Mouse (Mus musculus) frontal cortex, postnatal 36 days (tissue): ENCODE measurements at regions not wholly inside any gene's neighbourhood (a gene's known extent, or its start where the extent isn't known, plus 50 kb on each side); places are given as distances from the start of the nearest gene placed in this dataset.

Experiments used
- DNase-seq, 2 experiments: peaks; one replicate each; pipeline ENCODE4 v3.0.0; 2022; ENCODE audit warnings: low spot score in 2 of 2

DNA sequence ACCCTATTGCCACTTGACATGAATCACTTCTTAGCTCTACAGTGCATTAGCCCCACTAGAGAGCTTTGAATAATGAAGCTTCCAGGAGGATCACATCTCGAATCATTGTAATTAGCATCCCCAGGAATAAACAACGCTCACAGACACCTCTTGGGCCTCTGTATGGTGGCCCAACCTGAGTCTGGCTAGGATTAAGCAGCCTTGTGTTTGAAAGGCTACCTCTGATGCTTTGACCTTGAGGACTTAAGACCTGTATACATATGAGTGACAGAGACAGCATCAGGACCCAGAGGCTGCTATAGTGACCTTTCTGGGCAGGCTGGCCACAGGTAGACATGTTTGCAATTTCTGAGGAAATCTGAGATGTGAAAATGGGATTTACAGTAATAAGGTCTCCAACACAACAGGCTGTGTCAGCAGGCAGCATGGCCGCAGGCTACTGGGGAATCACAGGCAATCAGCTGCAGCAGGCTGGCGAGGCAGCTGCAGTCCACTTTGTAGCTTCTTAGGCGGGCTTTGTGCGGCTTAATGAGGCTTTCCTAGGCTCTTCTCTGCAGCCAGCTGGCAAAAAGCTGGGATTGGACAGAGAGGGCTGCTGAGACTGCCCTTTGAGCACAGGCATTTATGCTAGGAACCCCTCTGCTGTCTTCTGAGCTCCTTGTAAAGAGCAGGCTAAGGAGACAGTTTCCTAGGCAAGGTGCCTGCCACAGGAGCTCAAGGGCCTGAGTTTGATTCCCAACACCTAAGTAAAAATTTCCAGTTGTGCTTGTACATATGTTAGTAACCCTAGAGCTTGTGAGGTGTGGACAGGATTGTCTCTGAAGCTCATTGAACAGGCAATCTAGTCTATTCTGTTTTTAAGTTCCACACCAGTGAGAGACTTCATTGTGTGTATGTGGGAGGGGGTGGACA, 768.1 kb upstream of the Auts2 start:
- DNase-seq, result peak in 1 of 2 experiments; percentile 32

DNA sequence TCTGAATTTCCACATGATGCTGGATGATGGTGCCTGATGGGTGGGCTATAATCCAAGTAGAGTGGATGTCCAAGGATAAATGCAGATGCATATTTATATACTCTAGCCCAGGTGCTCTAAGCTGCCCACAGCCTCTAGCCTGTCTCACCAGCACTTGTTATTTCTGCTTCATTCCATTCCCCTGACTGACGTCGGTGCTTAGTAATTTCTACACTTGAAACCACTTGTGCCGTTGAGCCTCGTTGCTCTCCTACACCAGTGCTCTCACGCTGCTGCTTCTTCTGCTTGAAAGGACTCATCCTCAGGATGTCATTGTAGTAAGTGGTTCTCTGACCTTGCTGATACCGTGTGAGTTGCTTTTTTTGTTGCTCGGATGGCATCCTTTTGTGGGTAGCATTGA, 724.7 kb upstream of the Auts2 start:
- DNase-seq, result peak in 1 of 2 experiments; percentile 14

GRCm38 (mm10) chr5:133267356-133267755, 724.2 kb upstream of the Auts2 start:
- DNase-seq, result peak; percentile 10 to 29

DNA sequence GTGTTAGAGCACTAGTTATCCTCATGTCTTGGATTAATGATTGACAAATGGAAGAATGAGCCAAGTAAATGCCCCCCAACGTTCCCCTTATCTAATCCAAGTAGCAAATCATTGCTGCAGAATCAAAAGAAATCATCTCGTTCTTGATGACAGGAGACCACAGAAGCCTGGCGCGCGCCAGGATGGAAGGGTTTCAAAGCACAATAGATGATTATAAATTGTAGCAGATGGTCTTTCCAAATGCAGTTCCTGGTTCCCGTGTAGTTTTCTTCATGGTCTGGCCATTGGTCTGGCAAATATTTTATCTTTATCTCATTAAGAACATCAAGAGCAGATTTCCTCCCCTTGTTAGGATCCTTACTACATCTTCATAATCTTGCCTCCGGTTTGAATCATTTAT, 721.8 kb upstream of the Auts2 start:
- DNase-seq, result no peak

- DNase-seq, result no peak
Observed at GRCm38 (mm10) chr5:133218801-133219200, 675.7 kb upstream of the Auts2 start.

- no peak for DNase-seq
Observed at GRCm38 (mm10) chr5:133198546-133198945, 655.4 kb upstream of the Auts2 start.

- DNase-seq, result no peak
Observed at GRCm38 (mm10) chr5:133189798-133190571, 646.8 kb upstream of the Auts2 start.

DNA sequence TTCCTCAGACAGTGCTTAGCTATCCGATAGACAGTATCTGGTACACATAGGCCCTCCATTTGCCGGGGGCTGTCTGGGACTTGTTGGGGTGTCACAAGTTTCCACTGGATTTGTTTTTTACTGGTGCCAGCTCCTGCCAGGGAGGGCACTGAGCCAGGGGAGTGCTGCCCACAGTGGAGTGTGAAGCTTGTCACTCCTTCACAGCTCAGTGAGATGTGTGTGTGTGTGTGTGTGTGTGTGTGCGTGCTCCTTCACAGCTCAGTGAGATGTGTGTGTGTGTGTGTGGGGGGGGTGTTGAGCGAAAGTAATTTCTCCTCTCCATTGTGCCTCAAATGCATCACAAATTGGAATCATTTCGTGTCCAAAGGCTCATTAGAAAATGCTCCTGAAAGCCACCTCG, 632.5 kb upstream of the Auts2 start:
- peak; percentile 51 to 66 for DNase-seq

GRCm38 (mm10) chr5:133173155-133173723, 630.1 kb upstream of the Auts2 start:
- peak; percentile 38 to 56 for DNase-seq

DNA sequence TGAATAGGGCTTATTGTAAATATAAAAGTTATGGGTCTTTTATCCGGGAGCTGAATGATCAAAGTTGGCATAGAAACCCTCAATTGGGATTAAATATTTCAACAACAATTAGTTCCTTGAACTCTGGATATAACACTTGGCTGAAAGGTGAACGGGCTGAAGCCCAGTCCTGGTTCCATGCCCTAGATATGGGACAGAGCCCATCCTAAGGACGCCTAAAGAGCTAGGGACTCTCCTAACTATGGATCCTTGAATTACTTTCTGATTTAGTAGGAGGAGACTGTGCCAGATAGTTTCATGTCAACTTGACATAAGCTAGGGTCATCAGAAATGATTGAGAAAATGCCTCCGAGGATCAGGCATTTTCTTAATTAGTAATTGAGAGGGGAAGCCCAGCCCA, 629.5 kb upstream of the Auts2 start:
- DNase-seq, result no peak

- no peak for DNase-seq
Observed at GRCm38 (mm10) chr5:133171266-133171665, 628.1 kb upstream of the Auts2 start.

DNA sequence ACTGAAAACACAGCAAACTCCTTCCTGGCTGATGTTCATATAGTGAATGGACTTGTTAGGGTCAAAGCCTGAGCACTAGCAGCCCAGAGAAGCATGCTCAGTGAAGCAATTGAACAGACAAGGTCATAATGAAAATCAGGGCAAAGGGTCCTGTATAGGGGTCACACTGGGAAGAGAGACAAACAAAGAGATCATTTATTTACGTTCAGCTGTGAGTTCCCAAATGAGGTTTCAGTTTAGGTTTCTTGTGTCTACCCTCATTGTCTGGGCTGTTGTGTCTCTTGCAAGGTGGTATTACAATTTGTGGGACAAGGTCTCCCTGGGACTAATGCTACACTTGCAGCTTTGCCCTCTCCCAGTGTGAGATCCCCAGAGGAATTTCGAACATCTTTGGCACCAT, 624.4 kb upstream of the Auts2 start:
- no peak for DNase-seq

- DNase-seq, result no peak
Observed at GRCm38 (mm10) chr5:133167001-133167461, 623.9 kb upstream of the Auts2 start.

GRCm38 (mm10) chr5:133156115-133156857, 613.1 kb upstream of the Auts2 start:
- peak; percentile 54 to 72 for DNase-seq

- no peak for DNase-seq
Observed at GRCm38 (mm10) chr5:133145996-133146395, 602.9 kb upstream of the Auts2 start.

GRCm38 (mm10) chr5:133143679-133144078, 600.5 kb upstream of the Auts2 start:
- no peak for DNase-seq

GRCm38 (mm10) chr5:133142401-133143115, 599.4 kb upstream of the Auts2 start:
- no peak for DNase-seq

DNA sequence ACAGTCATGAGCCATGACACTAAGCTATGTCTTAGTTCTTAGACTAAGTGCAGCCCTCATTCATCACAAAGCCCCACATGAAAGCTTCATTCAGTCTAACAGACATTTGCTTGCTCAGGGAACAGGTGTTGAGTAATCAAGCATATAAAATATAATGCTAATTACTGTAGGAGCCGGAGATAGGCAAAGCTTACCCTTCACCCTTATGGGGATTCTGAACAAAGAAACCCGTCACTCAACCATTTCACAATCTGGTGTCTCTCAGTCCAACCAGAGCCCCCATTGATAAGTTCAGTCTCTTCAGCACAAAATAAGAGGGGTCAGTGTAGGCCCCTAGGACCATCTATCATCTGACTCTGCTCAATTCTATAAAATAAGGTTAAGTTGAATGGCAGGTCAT, 587.9 kb upstream of the Auts2 start:
- no peak for DNase-seq

- no peak for DNase-seq
Observed at GRCm38 (mm10) chr5:133130316-133130715, 587.2 kb upstream of the Auts2 start.

DNA sequence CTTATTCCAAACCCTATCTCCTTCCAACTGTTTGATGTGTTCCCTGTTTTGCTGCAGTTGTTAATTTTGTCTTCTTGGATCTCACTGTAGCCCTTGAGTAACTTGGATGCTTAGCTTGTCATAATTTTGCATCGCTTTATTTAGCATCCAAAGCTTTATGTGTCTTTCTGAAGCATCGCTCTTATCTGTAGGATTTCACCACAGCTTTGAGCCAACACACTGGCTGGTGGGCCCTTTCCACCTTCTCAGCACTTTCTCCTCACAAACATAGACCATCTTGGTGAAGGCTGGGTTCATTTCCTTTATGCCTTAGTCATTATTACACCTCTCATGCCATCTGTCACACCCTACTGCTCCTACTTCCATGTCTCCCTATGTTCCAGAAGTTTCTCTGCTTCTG, 581.1 kb upstream of the Auts2 start:
- peak; percentile 21 to 51 for DNase-seq

DNA sequence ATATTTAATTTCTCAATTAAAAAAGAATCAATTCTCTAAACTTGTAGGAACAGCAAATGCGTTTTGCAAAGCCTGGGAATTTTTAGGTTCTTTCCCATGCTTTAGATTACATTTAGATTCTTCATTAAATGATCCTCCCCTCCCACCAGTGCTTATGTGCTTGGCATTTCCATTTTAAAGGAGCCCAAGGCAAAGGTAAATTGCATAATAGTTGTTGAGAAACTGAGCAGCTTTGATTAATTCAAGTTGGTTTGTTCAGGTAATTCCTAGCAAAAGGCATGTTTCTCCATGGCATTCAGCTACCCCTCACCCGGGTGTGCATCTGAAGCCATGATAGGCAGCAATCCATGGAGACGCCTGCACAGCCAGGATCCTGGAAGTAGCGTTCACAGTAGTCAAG, 570.8 kb upstream of the Auts2 start:
- DNase-seq, result no peak
